Mouse (Mus musculus): Measurements from ENCODE around the gene Ankrd23. TPM values are rescaled to one million over a fixed set of nuclear protein-coding genes. Genes with fewer than 3 reads are reported as not detected.

Gene Ankrd23
- polyA plus RNA-seq, 1 experiment = 14.4 TPM

DNA sequence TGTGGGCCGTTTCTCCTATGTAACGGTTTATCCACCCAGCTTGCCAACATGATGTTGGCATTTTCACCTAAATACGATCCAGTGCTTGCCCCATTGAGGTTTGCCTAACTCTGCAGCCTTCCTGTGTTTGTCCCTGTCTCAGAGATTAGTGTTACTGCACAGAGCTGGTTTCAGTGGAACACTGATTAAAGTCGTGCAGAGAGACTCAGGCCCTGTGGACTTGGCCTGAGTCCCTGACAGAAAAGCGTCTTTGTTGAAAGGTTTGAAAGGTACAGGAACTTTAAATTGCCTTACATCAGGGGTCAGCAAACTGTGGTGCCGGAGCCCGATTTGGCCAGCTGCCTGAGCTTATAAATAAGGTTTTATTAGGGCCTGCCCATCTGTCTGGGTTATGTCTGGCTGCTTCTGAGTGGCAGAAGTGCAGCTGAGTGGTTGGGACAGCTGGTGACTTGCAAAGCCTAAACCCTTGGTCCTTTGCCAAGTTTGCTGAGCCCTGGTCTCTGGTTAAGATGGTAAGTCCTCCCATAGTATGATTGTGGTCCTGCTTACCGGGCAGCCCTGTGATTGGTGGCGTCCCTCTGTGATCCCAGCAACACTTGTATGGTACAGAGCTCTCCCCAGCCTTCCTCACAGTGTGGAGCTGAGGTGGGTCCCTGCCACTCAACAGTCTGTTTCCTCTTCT lies 13.2 kb downstream of the Ankrd23 start:
- no peak for TF ChIP-seq POLR2A (IDR thresholded peaks at IDR 0.05; ENCODE audit: borderline replicate concordance, insufficient read depth, low read length)
- no peak for TF ChIP-seq CTCF (IDR thresholded peaks at IDR 0.05; ENCODE audit: borderline replicate concordance, insufficient read depth, low read depth, low read length)
- H3K4me1 ChIP-seq (ENCODE audit: control insufficient read depth, insufficient read depth, low read length) = peaks cover 19% of the 10 kb centered on the region
- H3K27me3 ChIP-seq (ENCODE audit: control insufficient read depth, insufficient read depth, low read length) = no peaks in the 10 kb centered on the region
- 26% methylated on average over 9 of the region's 9 CpGs for WGBS
- H3K4me3 ChIP-seq (replicated peaks; ENCODE audit: insufficient read depth, low read depth, low read length) = no peak overlapping the region
- no peak for DNase-seq
- no peak overlapping the region for H3K27ac ChIP-seq (ENCODE audit: insufficient read depth, low read length)

GRCm38 (mm10) chr1:36522210-36522609 lies 14.5 kb downstream of the Ankrd23 start:
- H3K4me3 ChIP-seq (replicated peaks; ENCODE audit: insufficient read depth, low read depth, low read length) = no peak overlapping the region
- DNase-seq = no peak
- TF ChIP-seq POLR2A (IDR thresholded peaks at IDR 0.05; ENCODE audit: borderline replicate concordance, insufficient read depth, low read length) (no peak), CTCF (IDR thresholded peaks at IDR 0.05; ENCODE audit: borderline replicate concordance, insufficient read depth, low read depth, low read length) (no peak; the same call in 1 of the 2 replicates)
- peaks cover 26% of the 10 kb centered on the region for H3K4me1 ChIP-seq (ENCODE audit: control insufficient read depth, insufficient read depth, low read length)
- H3K27ac ChIP-seq (ENCODE audit: insufficient read depth, low read length) = no peak overlapping the region
- 44% methylated on average over 7 of the region's 7 CpGs for WGBS
- no peaks in the 10 kb centered on the region for H3K27me3 ChIP-seq (ENCODE audit: control insufficient read depth, insufficient read depth, low read length)

GRCm38 (mm10) chr1:36519626-36520025 lies 17.1 kb downstream of the Ankrd23 start:
- Histone ChIP-seq H3K27ac (ENCODE audit: insufficient read depth, low read length) (no peak overlapping the region), H3K27me3 (ENCODE audit: control insufficient read depth, insufficient read depth, low read length) (no peaks in the 10 kb centered on the region), H3K4me1 (ENCODE audit: control insufficient read depth, insufficient read depth, low read length) (peaks cover 42% of the 10 kb centered on the region), H3K4me3 (replicated peaks; ENCODE audit: insufficient read depth, low read depth, low read length) (no peak overlapping the region)
- no peak for DNase-seq
- 81% methylated on average over 11 of the region's 11 CpGs for WGBS
- TF ChIP-seq CTCF (IDR thresholded peaks at IDR 0.05; ENCODE audit: borderline replicate concordance, insufficient read depth, low read depth, low read length) (no peak), POLR2A (IDR thresholded peaks at IDR 0.05; ENCODE audit: borderline replicate concordance, insufficient read depth, low read length) (no peak)

DNA sequence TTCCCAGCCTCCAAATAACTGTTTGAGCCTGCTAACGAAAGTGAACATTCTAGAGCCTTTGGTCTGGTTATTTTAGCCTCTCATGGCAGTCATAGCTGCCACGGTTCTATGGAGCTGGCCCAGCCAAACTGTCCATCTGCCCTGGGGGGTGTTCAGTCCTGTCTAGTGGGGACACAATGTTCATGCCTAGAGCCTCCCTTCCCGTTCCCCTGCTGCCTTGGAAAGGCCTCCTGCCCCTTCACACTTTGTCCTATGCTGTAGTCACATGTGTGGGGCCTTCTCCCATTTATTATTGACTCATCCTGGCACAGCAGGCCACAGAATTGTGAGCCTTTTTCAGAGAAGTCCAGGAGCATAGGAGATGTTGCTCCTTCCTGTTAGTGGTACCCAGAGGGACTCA lies 18.4 kb downstream of the Ankrd23 start:
- DNase-seq = peak; percentile 38 to 46
- TF ChIP-seq POLR2A (IDR thresholded peaks at IDR 0.05; ENCODE audit: borderline replicate concordance, insufficient read depth, low read length) (no peak), CTCF (IDR thresholded peaks at IDR 0.05; ENCODE audit: borderline replicate concordance, insufficient read depth, low read depth, low read length) (no peak)
- H3K27ac ChIP-seq (ENCODE audit: insufficient read depth, low read length) = peak overlapping the region; percentile 66
- no peak overlapping the region for H3K4me3 ChIP-seq (replicated peaks; ENCODE audit: insufficient read depth, low read depth, low read length)
- no peaks in the 10 kb centered on the region for H3K27me3 ChIP-seq (ENCODE audit: control insufficient read depth, insufficient read depth, low read length)
- peaks cover 41% of the 10 kb centered on the region for H3K4me1 ChIP-seq (ENCODE audit: control insufficient read depth, insufficient read depth, low read length)
- WGBS = 10% methylated on average over 3 of the region's 3 CpGs

GRCm38 (mm10) chr1:36513718-36514117 lies 23.0 kb downstream of the Ankrd23 start:
- WGBS = 27% methylated on average over 2 of the region's 2 CpGs
- Histone ChIP-seq H3K27me3 (ENCODE audit: control insufficient read depth, insufficient read depth, low read length) (no peaks in the 10 kb centered on the region), H3K4me3 (replicated peaks; ENCODE audit: insufficient read depth, low read depth, low read length) (peak overlapping the region; percentile 38), H3K4me1 (ENCODE audit: control insufficient read depth, insufficient read depth, low read length) (peaks cover 31% of the 10 kb centered on the region), H3K27ac (ENCODE audit: insufficient read depth, low read length) (no peak overlapping the region)
- no peak for TF ChIP-seq POLR2A (IDR thresholded peaks at IDR 0.05; ENCODE audit: borderline replicate concordance, insufficient read depth, low read length)
- peak; percentile 70 for TF ChIP-seq CTCF (IDR thresholded peaks at IDR 0.05; ENCODE audit: borderline replicate concordance, insufficient read depth, low read depth, low read length)
- peak; percentile 66 for DNase-seq

DNA sequence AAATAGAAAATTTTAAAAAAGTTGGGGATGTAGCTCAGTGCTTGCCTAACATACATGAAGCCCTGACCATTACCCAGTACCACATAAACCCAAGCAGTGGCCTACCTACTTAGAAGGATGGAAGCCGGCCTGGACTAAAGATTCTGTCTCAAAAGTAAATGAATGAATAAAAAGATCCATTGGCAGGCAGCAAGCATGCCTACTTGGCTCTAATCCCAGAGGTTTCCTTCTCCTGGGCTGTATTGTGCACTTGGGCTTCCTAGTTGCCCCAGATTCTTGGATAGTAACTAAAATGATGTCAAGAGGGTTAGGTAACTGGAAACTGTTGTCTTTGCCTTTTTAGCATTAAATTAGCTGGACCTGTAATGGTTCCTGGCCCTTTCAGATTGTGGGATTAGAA lies 23.4 kb downstream of the Ankrd23 start:
- Histone ChIP-seq H3K4me1 (ENCODE audit: control insufficient read depth, insufficient read depth, low read length) (peaks cover 28% of the 10 kb centered on the region), H3K4me3 (replicated peaks; ENCODE audit: insufficient read depth, low read depth, low read length) (peak overlapping the region; percentile 59), H3K27ac (ENCODE audit: insufficient read depth, low read length) (no peak overlapping the region), H3K27me3 (ENCODE audit: control insufficient read depth, insufficient read depth, low read length) (no peaks in the 10 kb centered on the region)
- WGBS = 2% methylated on average over 1 of the region's 1 CpGs
- peak in 1 of 2 experiments; percentile 57 for DNase-seq
- no peak for TF ChIP-seq POLR2A (IDR thresholded peaks at IDR 0.05; ENCODE audit: borderline replicate concordance, insufficient read depth, low read length)
- no peak for TF ChIP-seq CTCF (IDR thresholded peaks at IDR 0.05; ENCODE audit: borderline replicate concordance, insufficient read depth, low read depth, low read length)

DNA sequence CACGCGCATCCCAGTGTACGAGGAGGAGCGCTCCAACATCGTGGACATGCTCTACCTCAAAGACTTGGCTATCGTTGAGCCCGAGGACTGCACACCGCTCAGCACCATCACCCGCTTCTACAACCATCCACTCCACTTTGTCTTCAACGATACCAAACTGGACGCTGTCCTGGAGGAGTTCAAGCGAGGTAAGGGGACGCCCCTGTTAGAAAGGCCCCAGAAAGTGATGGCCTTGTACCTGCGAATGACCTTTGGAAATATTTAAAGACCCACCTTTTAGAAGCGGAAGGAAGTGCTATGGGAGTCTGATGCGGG lies 23.8 kb downstream of the Ankrd23 start:
- no peak for TF ChIP-seq POLR2A (IDR thresholded peaks at IDR 0.05; ENCODE audit: borderline replicate concordance, insufficient read depth, low read length)
- no peak for TF ChIP-seq CTCF (IDR thresholded peaks at IDR 0.05; ENCODE audit: borderline replicate concordance, insufficient read depth, low read depth, low read length)
- WGBS = 2% methylated on average over 16 of the region's 16 CpGs
- peak overlapping the region; percentile 59 for H3K4me3 ChIP-seq (replicated peaks; ENCODE audit: insufficient read depth, low read depth, low read length)
- no peak for DNase-seq
- peaks cover 28% of the 10 kb centered on the region for H3K4me1 ChIP-seq (ENCODE audit: control insufficient read depth, insufficient read depth, low read length)
- peak overlapping the region; percentile 34; the same call in 1 of the 2 replicates for H3K27ac ChIP-seq (ENCODE audit: insufficient read depth, low read length)
- no peaks in the 10 kb centered on the region for H3K27me3 ChIP-seq (ENCODE audit: control insufficient read depth, insufficient read depth, low read length)
